Mouse (Mus musculus): ENCODE results near the gene Pnpla3. TPM values are rescaled to one million over a fixed set of nuclear protein-coding genes. Genes with fewer than 3 reads are reported as not detected.

Pnpla3 gene
- total and polyA plus RNA-seq, 2 experiments from 2014 or later, result 3.0 to 5.6 TPM

- ATAC-seq (no peak), DNase-seq (no peak)
- Histone ChIP-seq H3K4me2 (ENCODE audit: low read depth) (no peak overlapping the region), H3K9me3 (ENCODE audit: low read length) (no peaks in the 10 kb centered on the region), H3K27me3 (ENCODE audit: insufficient read depth, low read length) (no peaks in the 10 kb centered on the region), H3K4me3 (ENCODE audit: low read depth, low read length) (no peak overlapping the region), H3K27ac (ENCODE audit: low read depth, low read length) (no peak overlapping the region), H3K36me3 (ENCODE audit: insufficient read depth) (0 out of 2 replicates have a peak, but pooled peaks cover 3% of the 10 kb centered on the region), H3K4me1 (ENCODE audit: insufficient read depth) (peaks cover 12% of the 10 kb centered on the region), H3K9ac (no peak overlapping the region)
- TF ChIP-seq CTCF (IDR thresholded peaks at IDR 0.05; ENCODE audit: low read depth), result no peak
- 84% methylated on average over 7 of the region's 7 CpGs for WGBS
Measured at GRCm38 (mm10) chr15:84171166-84171565, 3.5 kb downstream of the Pnpla3 start.

- Histone ChIP-seq H3K36me3 (ENCODE audit: insufficient read depth) (0 out of 2 replicates have a peak, but pooled peaks cover 3% of the 10 kb centered on the region), H3K4me1 (ENCODE audit: insufficient read depth) (no peaks in the 10 kb centered on the region), H3K27ac (ENCODE audit: low read depth, low read length) (no peak overlapping the region), H3K9ac (no peak overlapping the region), H3K4me2 (ENCODE audit: low read depth) (no peak overlapping the region), H3K27me3 (ENCODE audit: insufficient read depth, low read length) (no peaks in the 10 kb centered on the region), H3K4me3 (ENCODE audit: low read depth, low read length) (no peak overlapping the region), H3K9me3 (ENCODE audit: low read length) (no peaks in the 10 kb centered on the region)
- no peak for TF ChIP-seq CTCF (IDR thresholded peaks at IDR 0.05; ENCODE audit: low read depth)
- DNase-seq, result no peak
- 92% methylated on average over 9 of the region's 9 CpGs for WGBS
- no peak for ATAC-seq
Measured at GRCm38 (mm10) chr15:84178733-84179132, 11.1 kb downstream of the Pnpla3 start.

- Histone ChIP-seq H3K27me3 (ENCODE audit: insufficient read depth, low read length) (no peaks in the 10 kb centered on the region), H3K9me3 (ENCODE audit: low read length) (no peaks in the 10 kb centered on the region), H3K27ac (ENCODE audit: low read depth, low read length) (no peak overlapping the region), H3K4me1 (ENCODE audit: insufficient read depth) (no peaks in the 10 kb centered on the region), H3K4me2 (ENCODE audit: low read depth) (no peak overlapping the region), H3K4me3 (ENCODE audit: low read depth, low read length) (no peak overlapping the region), H3K9ac (no peak overlapping the region), H3K36me3 (ENCODE audit: insufficient read depth) (no peaks in the 10 kb centered on the region)
- TF ChIP-seq CTCF (IDR thresholded peaks at IDR 0.05; ENCODE audit: low read depth), result no peak
- DNase-seq (no peak), ATAC-seq (no peak)
- 71% methylated on average over 6 of the region's 6 CpGs for WGBS
Measured at GRCm38 (mm10) chr15:84182000-84182399, 14.4 kb downstream of the Pnpla3 start.

GRCm38 (mm10) chr15:84183967-84184366 is 16.3 kb downstream of the Pnpla3 start:
- no peak for TF ChIP-seq CTCF (IDR thresholded peaks at IDR 0.05; ENCODE audit: low read depth)
- WGBS, result 41% methylated on average over 1 of the region's 1 CpGs
- no peak overlapping the region for H3K9ac ChIP-seq
- no peak overlapping the region for H3K27ac ChIP-seq (ENCODE audit: low read depth, low read length)
- no peaks in the 10 kb centered on the region for H3K4me1 ChIP-seq (ENCODE audit: insufficient read depth)
- no peak overlapping the region for H3K4me2 ChIP-seq (ENCODE audit: low read depth)
- no peaks in the 10 kb centered on the region for H3K9me3 ChIP-seq (ENCODE audit: low read length)
- no peaks in the 10 kb centered on the region for H3K27me3 ChIP-seq (ENCODE audit: insufficient read depth, low read length)
- no peak for ATAC-seq
- H3K4me3 ChIP-seq (ENCODE audit: low read depth, low read length), result no peak overlapping the region
- no peak for DNase-seq
- H3K36me3 ChIP-seq (ENCODE audit: insufficient read depth), result no peaks in the 10 kb centered on the region

- Histone ChIP-seq H3K36me3 (ENCODE audit: insufficient read depth) (no peaks in the 10 kb centered on the region), H3K27me3 (ENCODE audit: insufficient read depth, low read length) (no peaks in the 10 kb centered on the region), H3K4me1 (ENCODE audit: insufficient read depth) (no peaks in the 10 kb centered on the region), H3K9me3 (ENCODE audit: low read length) (no peaks in the 10 kb centered on the region), H3K4me3 (ENCODE audit: low read depth, low read length) (no peak overlapping the region), H3K9ac (no peak overlapping the region), H3K4me2 (ENCODE audit: low read depth) (no peak overlapping the region), H3K27ac (ENCODE audit: low read depth, low read length) (no peak overlapping the region)
- 60% methylated on average over 4 of the region's 4 CpGs for WGBS
- TF ChIP-seq CTCF (IDR thresholded peaks at IDR 0.05; ENCODE audit: low read depth), result no peak
- DNase-seq, result no peak
- ATAC-seq, result no peak
Measured at GRCm38 (mm10) chr15:84186196-84186595, 18.6 kb downstream of the Pnpla3 start.

GRCm38 (mm10) chr15:84188887-84189530 is 21.4 kb downstream of the Pnpla3 start:
- no peaks in the 10 kb centered on the region for H3K9me3 ChIP-seq (ENCODE audit: low read length)
- WGBS, result 50% methylated on average over 2 of the region's 2 CpGs
- H3K4me3 ChIP-seq (ENCODE audit: low read depth, low read length), result no peak overlapping the region
- TF ChIP-seq CTCF (IDR thresholded peaks at IDR 0.05; ENCODE audit: low read depth), result no peak
- no peaks in the 10 kb centered on the region for H3K36me3 ChIP-seq (ENCODE audit: insufficient read depth)
- peaks cover 9% of the 10 kb centered on the region; the same call in 1 of the 2 replicates for H3K4me1 ChIP-seq (ENCODE audit: insufficient read depth)
- no peak overlapping the region for H3K4me2 ChIP-seq (ENCODE audit: low read depth)
- no peaks in the 10 kb centered on the region for H3K27me3 ChIP-seq (ENCODE audit: insufficient read depth, low read length)
- no peak overlapping the region for H3K9ac ChIP-seq
- ATAC-seq, result no peak
- H3K27ac ChIP-seq (ENCODE audit: low read depth, low read length), result no peak overlapping the region
- DNase-seq, result no peak

GRCm38 (mm10) chr15:84189881-84190280 is 22.2 kb downstream of the Pnpla3 start:
- DNase-seq, result peak; percentile 18
- TF ChIP-seq CTCF (IDR thresholded peaks at IDR 0.05; ENCODE audit: low read depth), result no peak
- Histone ChIP-seq H3K9me3 (ENCODE audit: low read length) (no peaks in the 10 kb centered on the region), H3K27ac (ENCODE audit: low read depth, low read length) (no peak overlapping the region), H3K9ac (no peak overlapping the region), H3K4me3 (ENCODE audit: low read depth, low read length) (no peak overlapping the region), H3K4me2 (ENCODE audit: low read depth) (no peak overlapping the region), H3K36me3 (ENCODE audit: insufficient read depth) (no peaks in the 10 kb centered on the region), H3K27me3 (ENCODE audit: insufficient read depth, low read length) (no peaks in the 10 kb centered on the region), H3K4me1 (ENCODE audit: insufficient read depth) (peaks cover 9% of the 10 kb centered on the region; the same call in 1 of the 2 replicates)
- WGBS, result 35% methylated on average over 3 of the region's 3 CpGs
- no peak for ATAC-seq
